Mouse (Mus musculus) adrenal gland, postnatal 4 days (tissue): ENCODE results near the gene Sbf2. TPM values are rescaled to one million over a fixed set of nuclear protein-coding genes. Genes with fewer than 3 reads are reported as not detected.
A peak's percentile ranks its signal among the peaks of the same experiment; 100 is the strongest.
"Not testable (repeated sequence)": the region's sequence is repeated elsewhere in the genome, so short reads cannot be mapped to it uniquely, and the experiment has no call there.

Experiments
- DNase-seq, 2 experiments: peaks; one replicate each; pipeline ENCODE4 v3.0.0; 2021 to 2022; ENCODE audit warnings: low spot score in 2 of 2, mixed read lengths in 2 of 2
- total RNA-seq, 2 experiments: library from RNA; stranded (reverse); gene quantifications; 2 replicates each; pipeline ENCODE4 v1.2.3; 2021

Gene Sbf2
- total RNA-seq, 2 experiments from 2014 or later: 73.6 to 76.2 TPM

- no peak for DNase-seq
These were observed 29.5 kb downstream of the Sbf2 start for GRCm38 (mm10) chr7:110585250-110585649.

GRCm38 (mm10) chr7:110584159-110584558 is 30.6 kb downstream of the Sbf2 start:
- DNase-seq: no peak

GRCm38 (mm10) chr7:110583705-110584104 is 31.0 kb downstream of the Sbf2 start:
- DNase-seq: no peak

- DNase-seq: no peak
These were observed 48.7 kb downstream of the Sbf2 start for GRCm38 (mm10) chr7:110565815-110566549.

- DNase-seq: no peak
These were observed 53.1 kb downstream of the Sbf2 start for GRCm38 (mm10) chr7:110561647-110562046.

- no peak for DNase-seq
These were observed 57.7 kb downstream of the Sbf2 start for GRCm38 (mm10) chr7:110557001-110557400.

GRCm38 (mm10) chr7:110556221-110556620 is 58.5 kb downstream of the Sbf2 start:
- no peak for DNase-seq

- no peak for DNase-seq
These were observed 59.5 kb downstream of the Sbf2 start for GRCm38 (mm10) chr7:110555260-110555659.

- DNase-seq: no peak
These were observed 66.5 kb downstream of the Sbf2 start for GRCm38 (mm10) chr7:110548268-110548667.

GRCm38 (mm10) chr7:110543341-110543740 is 71.4 kb downstream of the Sbf2 start:
- DNase-seq: no peak

- no peak for DNase-seq
These were observed 75.5 kb downstream of the Sbf2 start for GRCm38 (mm10) chr7:110539266-110539665.

GRCm38 (mm10) chr7:110530295-110530694 is 84.4 kb downstream of the Sbf2 start:
- DNase-seq: not testable (repeated sequence)

GRCm38 (mm10) chr7:110525090-110525775 is 89.5 kb downstream of the Sbf2 start:
- no peak for DNase-seq

- DNase-seq: no peak
These were observed 98.2 kb downstream of the Sbf2 start for GRCm38 (mm10) chr7:110516241-110517220.

- DNase-seq: no peak
These were observed 100.6 kb downstream of the Sbf2 start for GRCm38 (mm10) chr7:110514131-110514530.

- DNase-seq: no peak
These were observed 116.1 kb downstream of the Sbf2 start for GRCm38 (mm10) chr7:110498653-110499052.

- no peak for DNase-seq
These were observed 123.7 kb downstream of the Sbf2 start for GRCm38 (mm10) chr7:110491038-110491437.

- DNase-seq: no peak
These were observed 129.7 kb downstream of the Sbf2 start for GRCm38 (mm10) chr7:110485051-110485450.

- DNase-seq: no peak
These were observed 143.7 kb downstream of the Sbf2 start for GRCm38 (mm10) chr7:110470987-110471386.

- DNase-seq: no peak
These were observed 151.3 kb downstream of the Sbf2 start for GRCm38 (mm10) chr7:110463471-110463870.

GRCm38 (mm10) chr7:110432301-110432700 is 182.4 kb downstream of the Sbf2 start:
- DNase-seq: peak in 1 of 2 experiments; percentile 10
